Mouse (Mus musculus) large intestine, adult 2 months (tissue): ENCODE data around the gene Obp1b. TPM values are rescaled to one million over a fixed set of nuclear protein-coding genes. Genes with fewer than 3 reads are reported as not detected.
"Not testable (repeated sequence)": the region's sequence is repeated elsewhere in the genome, so short reads cannot be mapped to it uniquely, and the experiment has no call there.

Source experiments
- DNase-seq: peaks from one replicate; pipeline ENCODE4 v3.0.0-alpha.2; 2012; ENCODE audit warnings: low read depth, low spot score
- WGBS: fragments of 180-500 bp; shearing (Covaris S2); methylation state at CpG from one replicate; pipeline ENCODE4 v1.1.7; 2018; 5-methylcytosine and 5-hydroxymethylcytosine counted together
- polyA plus RNA-seq: library from polyadenylated mRNA; depleted of rRNA; stranded (reverse); fragments of >200 nt; gene quantifications from 2 replicates; pipeline ENCODE4 v1.2.3, GENCODE M21; 2012; rRNA removed

Gene Obp1b
- polyA plus RNA-seq, result not detected in 2 replicates

DNA sequence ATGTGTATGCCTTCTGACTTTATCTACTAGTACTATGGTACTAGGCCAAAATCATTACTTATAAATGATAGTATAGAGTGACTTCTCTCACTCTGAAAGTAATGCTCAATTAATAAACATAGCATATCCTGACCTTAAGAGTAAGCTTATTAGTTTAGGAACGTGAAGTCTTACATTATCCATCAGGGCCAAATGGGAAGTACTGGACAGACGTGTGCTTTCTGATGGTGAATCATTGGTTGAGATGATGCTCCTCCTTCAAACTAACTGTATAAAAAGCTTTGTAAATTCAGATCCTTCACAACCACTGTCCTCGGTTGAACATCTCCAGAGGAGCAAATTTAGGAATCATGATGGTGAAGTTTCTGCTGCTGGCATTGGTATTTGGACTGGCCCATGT is at the start of gene Obp1b:
Obp1b (plus strand) TSS at position 301 of the 400 bp plus-strand sequence.
- WGBS, result no CpG with 5 or more reads among the region's 3 CpGs
- DNase-seq, result not testable (repeated sequence)

DNA sequence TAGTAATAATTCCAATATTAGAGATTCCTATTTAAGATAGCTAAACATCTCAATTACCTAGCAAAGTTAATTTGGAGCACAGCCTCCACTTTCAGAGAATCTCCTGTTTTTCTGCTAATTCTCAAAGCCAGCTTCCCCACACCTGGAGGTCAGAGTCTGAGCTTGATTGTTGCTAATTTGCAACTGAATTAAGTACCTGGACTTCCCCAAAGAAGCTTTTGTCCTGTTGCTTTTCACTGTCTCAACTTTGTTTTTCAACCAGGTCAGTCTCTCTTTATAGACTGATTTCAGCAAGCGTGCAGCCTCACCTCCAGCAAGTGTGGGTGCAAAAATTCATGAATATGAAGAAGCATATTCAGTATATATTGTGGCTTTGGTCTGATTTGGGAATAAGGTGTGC is 15.6 kb downstream of the Obp1b start:
- not testable (repeated sequence) for DNase-seq
- WGBS, result 53% methylated on average over 1 of the region's 1 CpGs

DNA sequence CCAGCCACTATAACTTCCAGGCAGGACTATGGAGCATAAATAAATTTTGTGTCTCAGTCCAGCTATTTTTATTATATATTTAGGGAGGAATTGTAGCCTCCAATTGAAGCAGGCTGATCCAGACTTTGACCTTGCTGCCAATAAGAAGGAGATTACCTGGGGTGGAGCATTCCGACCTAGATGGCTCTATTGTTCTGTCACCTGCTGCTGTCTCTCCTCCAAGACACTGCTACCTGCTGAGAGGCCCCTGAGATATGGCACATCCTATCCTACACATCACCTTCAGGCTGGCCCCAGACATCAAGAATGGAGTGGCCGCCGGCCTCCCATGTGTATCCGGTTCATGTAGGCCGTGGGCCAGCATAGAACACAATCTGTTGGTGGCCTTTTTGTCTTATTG is 16.3 kb downstream of the Obp1b start:
- DNase-seq, result no peak
- WGBS, result 82% methylated on average over 5 of the region's 5 CpGs

Other genes starting within 250 kb of the Obp1b start
- not detected in 2 replicates for gene Obp1a, start 95.4 kb upstream of the Obp1b start, polyA plus RNA-seq
- gene Gm5938, start 61.3 kb upstream of the Obp1b start, polyA plus RNA-seq, result not detected in 2 replicates
- gene Gm14743, start 59.1 kb downstream of the Obp1b start, polyA plus RNA-seq, result not detected in 2 replicates
- gene 4930480E11Rik, start 182.9 kb downstream of the Obp1b start, polyA plus RNA-seq, result not detected in 2 replicates